Mouse (Mus musculus): ENCODE data around the gene Acr.
A peak's percentile ranks its signal among the peaks of the same experiment; 100 is the strongest.

Gene Acr

DNA sequence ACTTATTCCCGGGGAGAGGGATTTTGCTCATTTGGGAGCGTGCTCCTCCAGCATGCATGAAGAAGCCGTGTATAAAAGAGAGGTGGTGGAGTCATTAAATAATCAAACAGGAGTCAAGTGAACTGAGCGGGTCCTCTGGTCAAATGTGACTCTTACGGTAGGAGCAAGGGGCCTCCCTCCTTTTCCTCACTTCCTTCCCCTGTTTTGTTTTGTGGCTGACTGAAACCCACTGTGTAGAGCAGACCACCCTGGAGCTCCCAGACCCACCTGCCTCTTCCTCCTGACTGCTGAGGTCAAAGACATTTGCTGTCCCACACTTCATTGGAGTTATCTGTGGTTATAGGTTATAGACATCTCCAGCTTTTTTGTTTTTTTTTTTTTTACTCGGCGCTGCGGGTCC, 39.4 kb downstream of the Acr start:
- no peak for ATAC-seq (ENCODE audit: insufficient number of reproducible peaks, low FRiP score, low TSS enrichment)

DNA sequence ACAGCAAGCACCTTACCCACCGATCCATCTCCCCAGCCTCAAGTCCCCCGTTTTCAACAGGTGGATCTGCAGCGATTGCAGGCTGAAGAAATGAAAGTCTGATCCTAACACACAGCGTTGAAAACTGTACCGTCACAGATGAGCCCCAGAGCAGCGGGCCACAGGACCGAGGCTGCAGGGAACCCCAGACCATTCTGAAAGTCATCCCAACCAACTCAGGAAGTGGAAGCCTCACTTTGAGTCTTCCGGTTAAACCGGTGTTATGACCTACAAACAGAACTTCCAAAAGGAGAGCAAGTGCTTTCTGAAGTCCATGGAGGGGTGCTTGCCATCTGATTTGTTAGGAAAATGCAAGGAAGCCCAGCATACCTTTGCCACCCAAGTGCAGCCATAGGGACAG, 39.8 kb downstream of the Acr start:
- ATAC-seq (ENCODE audit: insufficient number of reproducible peaks, low FRiP score, low TSS enrichment) = no peak

DNA sequence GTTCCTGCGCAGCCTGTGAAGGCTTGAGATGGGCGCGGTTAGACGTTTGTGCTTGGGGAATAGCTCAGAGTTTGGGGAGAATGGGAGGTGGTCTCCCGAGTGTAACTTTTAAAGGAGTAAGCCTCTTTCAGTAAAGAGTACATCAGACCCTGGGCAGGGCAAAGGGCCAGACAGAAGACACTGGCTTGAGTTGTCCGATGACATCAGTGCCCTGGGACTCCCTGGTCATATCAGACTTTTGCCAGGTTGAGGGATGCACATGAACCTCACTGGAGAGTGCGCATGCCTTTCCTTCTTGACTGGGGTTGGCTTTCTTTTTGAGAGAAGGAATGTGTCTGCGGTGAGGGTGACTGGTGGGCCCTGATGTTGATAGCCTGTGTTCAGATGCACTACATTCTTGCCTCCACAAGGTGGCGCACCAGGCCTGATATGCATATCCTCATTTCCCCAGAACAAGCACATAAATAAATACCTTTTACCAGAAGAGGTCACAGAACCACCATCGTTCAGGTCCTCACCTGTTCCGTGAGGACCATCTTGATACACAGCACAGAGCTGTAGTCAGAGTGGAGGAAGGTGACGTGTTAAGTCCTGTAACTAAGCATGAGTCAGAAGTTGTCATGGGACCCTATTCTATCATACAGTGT, 54.3 kb downstream of the Acr start:
- no peak for ATAC-seq (ENCODE audit: insufficient number of reproducible peaks, low FRiP score, low TSS enrichment)

DNA sequence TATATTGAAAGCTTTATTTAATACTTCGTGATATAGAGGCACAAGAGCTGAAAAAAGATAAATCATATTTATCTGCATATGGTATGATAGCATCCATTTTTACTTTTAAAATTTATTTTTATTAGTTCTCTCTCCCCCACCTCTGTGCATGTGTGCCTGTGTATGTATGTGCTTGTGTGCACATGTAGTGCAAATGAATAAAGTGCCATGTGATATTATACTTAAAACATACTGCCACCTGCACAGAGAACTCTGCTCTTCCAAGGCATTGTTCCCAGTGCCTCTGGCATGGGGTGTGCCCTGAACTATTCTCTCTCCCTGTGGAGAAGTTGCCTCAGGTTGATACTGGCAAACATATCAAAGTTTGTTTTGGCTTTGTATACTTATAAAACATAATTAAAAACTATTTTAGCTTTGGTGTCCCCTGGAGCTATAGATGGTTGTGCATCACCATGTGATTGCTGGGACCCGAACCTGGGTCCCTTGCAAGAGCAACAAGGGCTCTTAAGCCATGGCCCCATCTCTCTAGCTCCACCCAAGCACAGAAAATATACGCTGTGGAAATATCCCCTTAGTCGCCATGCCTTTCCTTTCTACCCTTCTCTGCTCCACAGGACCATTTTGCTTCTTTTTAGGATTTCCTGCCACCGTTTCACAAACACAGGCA, 55.0 kb downstream of the Acr start:
- ATAC-seq (ENCODE audit: insufficient number of reproducible peaks, low FRiP score, low TSS enrichment) = no peak

DNA sequence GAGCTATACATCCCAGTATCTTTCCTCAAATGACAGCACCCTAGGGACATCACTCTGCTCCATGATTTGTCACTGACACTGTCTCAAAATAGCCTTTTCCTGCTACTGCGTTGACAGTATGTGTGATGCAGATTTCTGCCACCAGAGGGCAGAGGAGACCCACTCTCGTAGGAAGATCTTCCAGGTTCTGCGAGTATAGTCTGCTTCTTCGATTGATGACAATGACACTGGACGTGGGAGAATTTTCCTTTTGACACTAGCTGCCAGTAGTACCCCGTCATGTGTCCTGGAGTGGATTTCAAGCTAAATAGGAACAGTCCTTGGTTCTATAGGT, 55.5 kb downstream of the Acr start:
- ATAC-seq (ENCODE audit: insufficient number of reproducible peaks, low FRiP score, low TSS enrichment) = peak; percentile 68
